Mouse (Mus musculus) limb, embryonic 15.5 days (tissue): ENCODE data around the gene Zp2. TPM values are rescaled to one million over a fixed set of nuclear protein-coding genes. Genes with fewer than 3 reads are reported as not detected.

Experiments
- ATAC-seq: fragments of 200-750 bp; cut with Nextera tagmentation; 2 replicates; pipeline ENCODE4 v1.8.0; 2017; ENCODE audit warnings: low read depth, moderate TSS enrichment; ENCODE audit not compliant: insufficient number of reproducible peaks, low FRiP score, low TSS enrichment
- H3K27ac ChIP-seq: fragments of 300-500 bp; sonication (generic); 2 replicates; pipeline ENCODE4 v1.5.1; 2015; ENCODE audit warnings: moderate library complexity, mild to moderate bottlenecking, inconsistent platforms
- H3K27me3 ChIP-seq: fragments of 300-500 bp; sonication (generic); 2 replicates; pipeline ENCODE4 v1.6.1; 2015; ENCODE audit warnings: inconsistent platforms
- H3K36me3 ChIP-seq: fragments of 300-500 bp; sonication (generic); 2 replicates; pipeline ENCODE4 v1.6.1; 2015; ENCODE audit warnings: inconsistent platforms
- H3K4me1 ChIP-seq: fragments of 300-500 bp; sonication (generic); 2 replicates; pipeline ENCODE4 v1.6.1; 2015; ENCODE audit warnings: inconsistent platforms
- H3K4me2 ChIP-seq: fragments of 300-500 bp; sonication (generic); 2 replicates; pipeline ENCODE4 v1.6.1; 2015; ENCODE audit warnings: mild to moderate bottlenecking, inconsistent platforms
- H3K4me3 ChIP-seq: fragments of 300-500 bp; sonication (generic); 2 replicates; pipeline ENCODE4 v1.5.1; 2015; ENCODE audit warnings: mild to moderate bottlenecking, inconsistent platforms
- H3K9ac ChIP-seq: fragments of 300-500 bp; sonication (generic); 2 replicates; pipeline ENCODE4 v1.6.1; 2015; ENCODE audit warnings: inconsistent platforms
- H3K9me3 ChIP-seq: fragments of 300-500 bp; sonication (generic); 2 replicates; pipeline ENCODE4 v1.6.1; 2016; ENCODE audit warnings: inconsistent platforms
- WGBS: fragments of 180-500 bp; shearing (Covaris S2); methylation state at CpG from one replicate; pipeline ENCODE4 v1.1.7; 2015; 5-methylcytosine and 5-hydroxymethylcytosine counted together
- polyA plus RNA-seq: library from polyadenylated mRNA; unstranded; fragments of >200 nt; fragmentation: Nextera tagmentation; extraction: Ambion mirVana; gene quantifications from 2 replicates; pipeline ENCODE4 v1.2.1, GENCODE M21; 2015

Gene Zp2
- polyA plus RNA-seq: 0.51 and 0.58 TPM in 2 replicates

GRCm38 (mm10) chr7:120145191-120145590 is at the start of gene Zp2:
Zp2 (minus strand) TSS chr7:120145291.
- Histone ChIP-seq H3K4me1 (no peaks in the 10 kb centered on the region), H3K4me3 (no peak within 1 kb of the TSS), H3K36me3 (no peaks in the 10 kb centered on the region), H3K27ac (no peak within 1 kb of the TSS), H3K27me3 (no peaks in the 10 kb centered on the region), H3K4me2 (no peak within 1 kb of the TSS), H3K9me3 (no peaks in the 10 kb centered on the region), H3K9ac (no peak within 1 kb of the TSS)
- 69% methylated on average over 9 of the region's 9 CpGs for WGBS
- no peak for ATAC-seq

GRCm38 (mm10) chr7:120192816-120193215 is 47.7 kb upstream of the Zp2 start:
- Histone ChIP-seq H3K27me3 (no peaks in the 10 kb centered on the region), H3K9ac (no peak overlapping the region), H3K9me3 (no peaks in the 10 kb centered on the region), H3K4me2 (no peak overlapping the region), H3K4me1 (peaks cover 4% of the 10 kb centered on the region), H3K4me3 (no peak overlapping the region), H3K36me3 (no peaks in the 10 kb centered on the region), H3K27ac (no peak overlapping the region)
- 69% methylated on average over 6 of the region's 6 CpGs for WGBS
- no peak for ATAC-seq

GRCm38 (mm10) chr7:120192207-120192606 is 47.1 kb upstream of the Zp2 start:
- no peak overlapping the region for H3K4me2 ChIP-seq
- no peak for ATAC-seq
- H3K4me3 ChIP-seq: no peak overlapping the region
- no peak overlapping the region for H3K9ac ChIP-seq
- no peaks in the 10 kb centered on the region for H3K36me3 ChIP-seq
- H3K9me3 ChIP-seq: no peaks in the 10 kb centered on the region
- H3K27ac ChIP-seq: no peak overlapping the region
- H3K4me1 ChIP-seq: peaks cover 4% of the 10 kb centered on the region
- no peaks in the 10 kb centered on the region for H3K27me3 ChIP-seq
- WGBS: 39% methylated on average over 3 of the region's 3 CpGs

GRCm38 (mm10) chr7:120190150-120190665 is 45.1 kb upstream of the Zp2 start:
- Histone ChIP-seq H3K9me3 (no peaks in the 10 kb centered on the region), H3K4me2 (no peak overlapping the region), H3K9ac (no peak overlapping the region), H3K4me1 (peaks cover 4% of the 10 kb centered on the region), H3K4me3 (no peak overlapping the region), H3K27ac (no peak overlapping the region), H3K36me3 (no peaks in the 10 kb centered on the region), H3K27me3 (no peaks in the 10 kb centered on the region)
- no peak for ATAC-seq
- 47% methylated on average over 8 of the region's 8 CpGs for WGBS

- no peaks in the 10 kb centered on the region for H3K36me3 ChIP-seq
- no peaks in the 10 kb centered on the region for H3K27me3 ChIP-seq
- no peak for ATAC-seq
- peaks cover 4% of the 10 kb centered on the region for H3K4me1 ChIP-seq
- WGBS: 68% methylated on average over 8 of the region's 8 CpGs
- H3K4me3 ChIP-seq: no peak overlapping the region
- no peaks in the 10 kb centered on the region for H3K9me3 ChIP-seq
- no peak overlapping the region for H3K4me2 ChIP-seq
- H3K27ac ChIP-seq: no peak overlapping the region
- no peak overlapping the region for H3K9ac ChIP-seq
Measured at GRCm38 (mm10) chr7:120189369-120190149, 44.5 kb upstream of the Zp2 start.

GRCm38 (mm10) chr7:120188946-120189345 is 43.9 kb upstream of the Zp2 start:
- no peaks in the 10 kb centered on the region for H3K27me3 ChIP-seq
- 79% methylated on average over 5 of the region's 5 CpGs for WGBS
- no peaks in the 10 kb centered on the region for H3K36me3 ChIP-seq
- H3K4me3 ChIP-seq: no peak overlapping the region
- no peak overlapping the region for H3K9ac ChIP-seq
- no peak overlapping the region for H3K4me2 ChIP-seq
- peaks cover 4% of the 10 kb centered on the region for H3K4me1 ChIP-seq
- no peaks in the 10 kb centered on the region for H3K9me3 ChIP-seq
- ATAC-seq: no peak
- no peak overlapping the region for H3K27ac ChIP-seq

GRCm38 (mm10) chr7:120182891-120183290 is 37.8 kb upstream of the Zp2 start:
- no peaks in the 10 kb centered on the region for H3K4me1 ChIP-seq
- no peaks in the 10 kb centered on the region for H3K36me3 ChIP-seq
- no peak overlapping the region for H3K27ac ChIP-seq
- no peak for ATAC-seq
- H3K9me3 ChIP-seq: no peaks in the 10 kb centered on the region
- no peak overlapping the region for H3K4me2 ChIP-seq
- H3K9ac ChIP-seq: no peak overlapping the region
- H3K4me3 ChIP-seq: no peak overlapping the region
- H3K27me3 ChIP-seq: no peaks in the 10 kb centered on the region

- Histone ChIP-seq H3K4me1 (no peaks in the 10 kb centered on the region), H3K36me3 (no peaks in the 10 kb centered on the region), H3K27ac (no peak overlapping the region), H3K9me3 (no peaks in the 10 kb centered on the region), H3K4me3 (no peak overlapping the region), H3K4me2 (no peak overlapping the region), H3K27me3 (no peaks in the 10 kb centered on the region), H3K9ac (no peak overlapping the region)
- no peak for ATAC-seq
- 81% methylated on average over 4 of the region's 4 CpGs for WGBS
Measured at GRCm38 (mm10) chr7:120181401-120182230, 36.5 kb upstream of the Zp2 start.

GRCm38 (mm10) chr7:120180547-120180946 is 35.5 kb upstream of the Zp2 start:
- Histone ChIP-seq H3K27ac (no peak overlapping the region), H3K9me3 (no peaks in the 10 kb centered on the region), H3K9ac (no peak overlapping the region), H3K4me1 (no peaks in the 10 kb centered on the region), H3K27me3 (no peaks in the 10 kb centered on the region), H3K4me2 (no peak overlapping the region), H3K4me3 (no peak overlapping the region), H3K36me3 (no peaks in the 10 kb centered on the region)
- 73% methylated on average over 5 of the region's 5 CpGs for WGBS
- no peak for ATAC-seq

GRCm38 (mm10) chr7:120178935-120179334 is 33.8 kb upstream of the Zp2 start:
- Histone ChIP-seq H3K9ac (no peak overlapping the region), H3K27ac (no peak overlapping the region), H3K36me3 (no peaks in the 10 kb centered on the region), H3K9me3 (no peaks in the 10 kb centered on the region), H3K27me3 (no peaks in the 10 kb centered on the region), H3K4me2 (no peak overlapping the region), H3K4me3 (no peak overlapping the region), H3K4me1 (no peaks in the 10 kb centered on the region)
- 8% methylated on average over 2 of the region's 2 CpGs for WGBS
- no peak for ATAC-seq

- H3K4me3 ChIP-seq: no peak overlapping the region
- 77% methylated on average over 3 of the region's 3 CpGs for WGBS
- H3K4me2 ChIP-seq: no peak overlapping the region
- H3K27ac ChIP-seq: no peak overlapping the region
- H3K9ac ChIP-seq: no peak overlapping the region
- H3K4me1 ChIP-seq: no peaks in the 10 kb centered on the region
- no peaks in the 10 kb centered on the region for H3K27me3 ChIP-seq
- no peaks in the 10 kb centered on the region for H3K36me3 ChIP-seq
- H3K9me3 ChIP-seq: no peaks in the 10 kb centered on the region
- no peak for ATAC-seq
Measured at GRCm38 (mm10) chr7:120177611-120178010, 32.5 kb upstream of the Zp2 start.
